Mouse (Mus musculus) megakaryocyte, embryonic 14.5 days (primary cell): Measurements from ENCODE around the gene Usp4. TPM values are rescaled to one million over a fixed set of nuclear protein-coding genes. Genes with fewer than 3 reads are reported as not detected.
"Not testable (repeated sequence)": the region's sequence is repeated elsewhere in the genome, so short reads cannot be mapped to it uniquely, and the experiment has no call there.

ENCODE experiments used
- H3K27me3 ChIP-seq: replicated peaks from 2 replicates; pipeline ENCODE3; 2012; ENCODE audit warnings: inconsistent platforms
- H3K36me3 ChIP-seq: replicated peaks from 2 replicates; pipeline ENCODE3; 2012; ENCODE audit warnings: low read length, inconsistent platforms, mixed read lengths
- H3K4me1 ChIP-seq: 2 replicates; pipeline ENCODE4 v1.6.1; 2012; ENCODE audit warnings: inconsistent platforms
- H3K4me3 ChIP-seq: replicated peaks from 2 replicates; pipeline ENCODE3; 2012; ENCODE audit warnings: moderate library complexity, mild to moderate bottlenecking, inconsistent platforms
- H3K9me3 ChIP-seq: 2 replicates; pipeline ENCODE4 v1.6.1; 2012; ENCODE audit warnings: inconsistent platforms
- FLI1 ChIP-seq: IDR thresholded peaks from 2 replicates; pipeline ENCODE4 v1.6.1; 2012; ENCODE audit warnings: low read length, inconsistent platforms, mixed read lengths
- GATA1 ChIP-seq: IDR thresholded peaks from 3 replicates; pipeline ENCODE4 v1.6.1; 2012; ENCODE audit warnings: mixed read lengths, low read length, inconsistent platforms, borderline replicate concordance
- polyA plus RNA-seq: library from polyadenylated mRNA; stranded (reverse); fragments of >175 nt; gene quantifications from 2 replicates; pipeline ENCODE4 v1.2.3, GENCODE M21; 2012; ENCODE audit warnings: low replicate concordance; ENCODE audit not compliant: insufficient read depth

Gene Usp4
- polyA plus RNA-seq, 1 experiment = 114 TPM

GRCm38 (mm10) chr9:108318462-108318861 is 29.2 kb upstream of the Usp4 start:
- H3K4me3 ChIP-seq = no peak overlapping the region
- H3K27me3 ChIP-seq = no peaks in the 10 kb centered on the region
- H3K9me3 ChIP-seq = no peaks in the 10 kb centered on the region
- no peak for TF ChIP-seq GATA1
- TF ChIP-seq FLI1 = no peak
- peaks cover 48% of the 10 kb centered on the region for H3K4me1 ChIP-seq
- peaks cover 83% of the 10 kb centered on the region for H3K36me3 ChIP-seq

GRCm38 (mm10) chr9:108322054-108322453 is 25.6 kb upstream of the Usp4 start:
- H3K4me3 ChIP-seq, H3K27me3 ChIP-seq, H3K9me3 ChIP-seq: not testable (repeated sequence)
- H3K4me1 ChIP-seq = peaks cover 58% of the 10 kb centered on the region
- peaks cover 81% of the 10 kb centered on the region for H3K36me3 ChIP-seq

- Histone ChIP-seq H3K9me3 (no peaks in the 10 kb centered on the region), H3K4me1 (peaks cover 42% of the 10 kb centered on the region), H3K27me3 (no peaks in the 10 kb centered on the region), H3K36me3 (peaks cover 87% of the 10 kb centered on the region), H3K4me3 (no peak overlapping the region)
- TF ChIP-seq FLI1 (no peak), GATA1 (no peak)
These were observed 22.9 kb upstream of the Usp4 start for GRCm38 (mm10) chr9:108324784-108325183.

- Histone ChIP-seq H3K36me3 (peaks cover 88% of the 10 kb centered on the region), H3K4me3 (no peak overlapping the region), H3K27me3 (no peaks in the 10 kb centered on the region), H3K4me1 (peaks cover 40% of the 10 kb centered on the region), H3K9me3 (no peaks in the 10 kb centered on the region)
- TF ChIP-seq GATA1 (no peak), FLI1 (no peak)
These were observed 21.8 kb upstream of the Usp4 start for GRCm38 (mm10) chr9:108325811-108326210.

GRCm38 (mm10) chr9:108337848-108338550 is 9.7 kb upstream of the Usp4 start:
- peaks cover 51% of the 10 kb centered on the region for H3K36me3 ChIP-seq
- H3K4me1 ChIP-seq = peaks cover 54% of the 10 kb centered on the region
- no peaks in the 10 kb centered on the region for H3K27me3 ChIP-seq
- H3K9me3 ChIP-seq = no peaks in the 10 kb centered on the region
- TF ChIP-seq GATA1 (no peak), FLI1 (no peak)
- peak overlapping the region; percentile 92 for H3K4me3 ChIP-seq

DNA sequence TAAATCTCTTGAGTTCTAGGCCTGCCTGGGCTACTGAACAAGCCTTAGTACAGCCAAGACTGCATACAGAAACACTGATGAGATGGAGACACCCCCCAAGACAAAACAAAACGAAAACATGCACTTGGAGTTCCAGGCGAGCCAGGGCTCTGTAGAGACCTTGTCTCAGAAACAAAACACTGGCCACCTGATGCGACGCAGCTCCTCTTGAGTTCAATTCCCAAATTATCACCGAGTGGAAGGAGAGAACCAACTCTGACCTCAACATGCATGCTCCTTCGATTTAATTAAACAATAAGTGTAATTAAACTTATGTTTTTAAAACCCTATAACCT is 9.1 kb upstream of the Usp4 start:
- Histone ChIP-seq H3K27me3 (no peaks in the 10 kb centered on the region), H3K9me3 (no peaks in the 10 kb centered on the region), H3K4me1 (peaks cover 59% of the 10 kb centered on the region), H3K36me3 (peaks cover 46% of the 10 kb centered on the region), H3K4me3 (peak overlapping the region; percentile 92)
- TF ChIP-seq FLI1 (no peak), GATA1 (no peak)

- Histone ChIP-seq H3K4me1 (peaks cover 65% of the 10 kb centered on the region), H3K36me3 (peaks cover 40% of the 10 kb centered on the region), H3K9me3 (no peaks in the 10 kb centered on the region), H3K27me3 (no peaks in the 10 kb centered on the region), H3K4me3 (peak within 1 kb of the TSS; percentile 92)
- no peak for TF ChIP-seq FLI1
- TF ChIP-seq GATA1 = no peak
These were observed 8.5 kb upstream of the Usp4 start, which contains the start of gene Gpx1 for GRCm38 (mm10) chr9:108338886-108339781. TSS of gene Gpx1 (plus strand) at chr9:108338903.

GRCm38 (mm10) chr9:108339886-108340257 is 7.8 kb upstream of the Usp4 start:
- no peak for TF ChIP-seq GATA1
- no peak for TF ChIP-seq FLI1
- Histone ChIP-seq H3K9me3 (no peaks in the 10 kb centered on the region), H3K27me3 (no peaks in the 10 kb centered on the region), H3K36me3 (peaks cover 33% of the 10 kb centered on the region), H3K4me3 (peak overlapping the region; percentile 92), H3K4me1 (peaks cover 70% of the 10 kb centered on the region)

- Histone ChIP-seq H3K36me3 (peaks cover 26% of the 10 kb centered on the region), H3K9me3 (no peaks in the 10 kb centered on the region), H3K4me1 (peaks cover 74% of the 10 kb centered on the region), H3K4me3 (peak overlapping the region; percentile 92), H3K27me3 (no peaks in the 10 kb centered on the region)
- TF ChIP-seq FLI1 (no peak), GATA1 (no peak)
These were observed 7.2 kb upstream of the Usp4 start for GRCm38 (mm10) chr9:108340258-108341138.
